Mouse (Mus musculus) T-helper 2 cell (primary cell): ENCODE results near the gene Gm8356.
"Not testable (repeated sequence)": the region's sequence is repeated elsewhere in the genome, so short reads cannot be mapped to it uniquely, and the experiment has no call there.

Source experiments
- in situ Hi-C: fragments of 300-600 bp; cut with MboI, MseI; formaldehyde crosslinking; loops from one replicate; pipeline ENCODE4 v1.15.1; 2025; ENCODE audit warnings: high pct_unique_total_duplicates

Gm8356 gene

GRCm38 (mm10) chr14:6537190-6537589, at the start of gene Gm8356:
Gene Gm8356, minus strand, starts transcription at chr14:6537290.
- in situ Hi-C loops, result not testable (repeated sequence)

GRCm38 (mm10) chr14:6486331-6486730, 50.8 kb downstream of the Gm8356 start:
- in situ Hi-C loops, result not testable (repeated sequence)

GRCm38 (mm10) chr14:6485541-6485940, 51.5 kb downstream of the Gm8356 start:
- in situ Hi-C loops, result not testable (repeated sequence)

- in situ Hi-C loops, result not testable (repeated sequence)
Measured at GRCm38 (mm10) chr14:6482126-6482525, 55.0 kb downstream of the Gm8356 start.
